Mouse (Mus musculus): ENCODE results near the gene Ipo4.

Gene Ipo4

DNA sequence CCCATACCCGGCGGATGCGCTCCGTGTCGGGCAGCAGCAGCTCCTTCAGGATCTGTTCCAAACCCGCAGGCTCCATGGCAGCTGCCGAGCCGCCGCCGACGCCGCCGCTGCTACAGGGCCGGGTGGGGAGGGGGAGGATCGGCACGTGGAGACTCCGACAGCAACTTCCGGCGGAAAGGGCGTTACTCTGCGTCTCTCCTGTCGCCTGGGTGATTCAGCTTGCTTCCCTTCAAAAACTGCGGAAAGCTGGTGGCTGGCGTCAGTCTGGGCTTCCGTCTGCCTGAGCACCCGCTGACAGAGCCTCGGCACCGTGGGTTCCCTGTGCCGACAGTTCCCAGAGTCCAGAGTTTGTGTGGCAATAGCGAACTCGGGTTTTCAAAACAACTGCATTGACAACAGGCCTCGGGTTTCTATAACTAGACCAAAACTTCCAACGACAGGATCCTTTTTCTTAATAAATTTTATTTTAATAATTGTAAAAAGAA, at the start of gene Ipo4:
TSS of gene Ipo4 (minus strand) at position 435 of the 485 bp plus-strand sequence.
- peak; percentile 82 for DNase-seq (ENCODE audit: low read depth, low spot score)

DNA sequence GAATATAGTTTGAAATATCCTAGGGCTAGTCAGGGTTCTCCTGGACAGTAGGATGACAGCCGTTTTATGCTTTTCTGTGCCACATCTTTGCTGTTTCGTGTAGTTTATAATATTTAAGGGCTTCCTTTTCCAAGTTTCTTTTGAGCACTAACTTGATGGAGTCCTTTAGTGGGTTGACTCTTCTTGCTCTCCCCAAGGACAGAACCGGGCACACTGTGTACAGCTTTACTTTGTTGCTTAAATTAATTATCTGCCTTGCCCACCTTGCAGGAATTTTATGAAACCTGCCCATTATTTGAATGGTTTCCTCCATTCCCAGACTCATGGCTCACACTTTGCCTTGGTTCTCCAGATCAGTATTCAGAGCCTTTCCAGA, 46.3 kb upstream of the Ipo4 start:
- no peak for DNase-seq (ENCODE audit: low read depth, low spot score)

GRCm38 (mm10) chr14:55681160-55682117, 45.7 kb upstream of the Ipo4 start, which contains the start of gene Tinf2:
Gene Tinf2, minus strand, starts transcription at chr14:55681820.
- DNase-seq (ENCODE audit: low read depth, low spot score), result peak; percentile 92

GRCm38 (mm10) chr14:55677615-55678014, 41.9 kb upstream of the Ipo4 start:
- no peak for DNase-seq (ENCODE audit: low read depth, low spot score)

- no peak for DNase-seq (ENCODE audit: low read depth, low spot score)
These were observed 36.9 kb upstream of the Ipo4 start for GRCm38 (mm10) chr14:55672741-55673060.

GRCm38 (mm10) chr14:55671833-55672740, 36.3 kb upstream of the Ipo4 start, which contains the start of the genes Gmpr2 and Nedd8:
Gene Gmpr2, plus strand, starts transcription at chr14:55671941.
Gene Nedd8, minus strand, starts transcription at chr14:55672124.
- peak; percentile 81 for DNase-seq (ENCODE audit: low read depth, low spot score)

- no peak for DNase-seq (ENCODE audit: low read depth, low spot score)
These were observed 35.7 kb upstream of the Ipo4 start for GRCm38 (mm10) chr14:55671486-55671832.

GRCm38 (mm10) chr14:55660636-55661035, 24.9 kb upstream of the Ipo4 start:
- no peak for DNase-seq (ENCODE audit: low read depth, low spot score)

DNA sequence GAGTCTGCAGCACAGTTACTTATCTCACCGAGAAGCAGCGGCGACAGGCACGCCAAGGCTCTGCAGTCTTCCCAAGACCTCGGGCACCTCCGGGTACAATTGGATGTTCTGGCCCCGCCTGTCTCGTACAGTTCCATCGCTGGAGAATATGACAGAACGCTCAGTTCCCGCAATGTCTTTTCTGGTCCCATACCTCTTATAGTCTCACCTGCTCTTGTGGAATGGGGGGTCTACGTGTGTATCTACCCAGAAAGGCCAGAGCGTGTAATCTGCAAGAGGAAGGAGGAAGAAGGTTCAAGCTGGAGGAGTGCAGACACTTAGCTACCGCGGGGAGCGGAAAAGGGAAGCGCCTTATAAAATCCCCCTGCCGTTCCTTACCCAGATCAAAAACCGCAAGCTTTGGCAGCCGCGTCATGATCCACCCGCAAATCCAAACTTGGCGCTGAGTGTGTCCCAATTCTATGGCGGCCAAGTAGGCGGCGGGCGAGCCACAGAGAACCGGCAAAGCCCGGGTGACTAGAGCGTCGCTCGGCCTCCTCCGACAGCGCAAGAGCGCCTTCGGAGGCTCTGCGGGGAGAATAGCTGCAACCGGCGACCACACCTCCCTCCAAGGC, 24.3 kb upstream of the Ipo4 start, which contains the start of gene Mdp1:
TSS of gene Mdp1 (minus strand) at position 549 of the 614 bp plus-strand sequence.
- DNase-seq (ENCODE audit: low read depth, low spot score), result peak; percentile 84

DNA sequence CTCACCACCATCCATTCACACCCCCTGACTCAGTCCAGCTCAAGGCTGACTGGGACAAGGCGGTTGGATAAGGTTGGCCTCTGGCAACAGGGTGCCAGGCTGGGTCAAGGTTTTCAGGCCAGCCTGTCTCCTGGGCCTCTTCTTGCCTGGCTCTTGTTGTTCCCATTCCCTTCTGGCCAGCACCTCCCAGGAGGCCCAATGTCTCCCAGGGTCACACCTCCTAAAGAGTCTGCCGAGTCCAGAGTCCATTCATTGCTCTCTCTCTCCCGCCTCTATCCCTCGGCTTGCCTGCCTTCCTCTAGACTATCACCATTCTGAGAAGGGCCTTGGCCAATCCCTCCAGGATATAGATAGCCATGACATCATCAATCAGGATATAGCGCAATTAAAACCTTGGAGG, 22.3 kb upstream of the Ipo4 start:
- no peak for DNase-seq (ENCODE audit: low read depth, low spot score)

DNA sequence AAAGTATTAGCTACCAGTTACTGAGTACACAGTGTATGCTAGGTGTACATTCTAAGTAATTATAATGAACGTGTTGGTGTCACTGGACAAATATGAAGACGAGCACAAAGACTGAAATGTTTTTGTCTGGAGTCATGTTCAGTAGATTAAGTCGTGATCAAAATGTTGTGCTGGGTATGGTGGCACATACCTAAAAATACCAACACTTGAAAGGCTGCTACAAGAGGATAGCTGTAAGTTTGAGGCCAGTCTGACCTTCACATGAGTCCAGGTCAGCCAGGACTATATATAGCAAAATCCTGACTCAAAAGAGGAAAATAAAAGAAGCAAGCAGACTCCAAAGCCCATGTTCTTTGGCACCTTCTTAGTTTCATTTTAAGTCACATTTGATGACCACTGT, 21.2 kb upstream of the Ipo4 start:
- DNase-seq (ENCODE audit: low read depth, low spot score), result no peak

DNA sequence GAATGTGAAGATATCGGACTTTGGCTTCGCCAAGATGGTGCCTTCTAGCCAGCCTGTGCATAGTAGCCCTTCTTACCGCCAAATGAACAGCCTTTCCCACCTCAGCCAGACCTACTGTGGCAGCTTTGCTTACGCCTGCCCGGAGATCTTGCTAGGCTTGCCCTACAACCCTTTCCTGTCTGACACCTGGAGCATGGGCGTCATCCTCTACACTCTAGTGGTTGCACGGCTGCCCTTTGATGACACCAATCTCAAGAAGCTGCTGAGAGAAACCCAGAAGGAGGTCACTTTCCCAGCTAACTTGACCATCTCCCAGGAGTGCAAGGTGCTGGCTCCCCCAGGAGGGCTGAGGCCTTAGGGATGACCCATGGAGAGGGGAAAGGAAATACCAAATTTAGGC, 15.8 kb upstream of the Ipo4 start:
- DNase-seq (ENCODE audit: low read depth, low spot score), result no peak

DNA sequence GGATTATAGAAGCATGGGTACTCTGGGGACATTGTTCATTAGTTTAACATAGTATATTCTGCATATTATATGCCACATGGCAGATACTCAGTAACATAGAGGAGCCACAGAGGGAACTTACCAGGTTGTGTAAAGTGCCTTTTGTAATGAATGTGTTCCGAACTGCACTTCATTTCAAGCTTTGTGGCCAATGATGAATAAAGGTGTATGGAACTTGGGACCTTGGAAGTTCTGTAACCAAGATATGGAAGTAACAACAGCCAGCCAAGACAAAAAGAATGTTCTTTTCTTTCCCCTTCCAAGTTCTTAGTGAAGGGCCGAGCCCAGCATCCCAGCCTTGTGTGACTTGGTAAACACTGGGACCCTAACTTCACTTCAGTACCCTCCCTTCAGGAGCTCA, 14.1 kb upstream of the Ipo4 start, which contains the start of gene Tssk4:
TSS of gene Tssk4 (plus strand) at position 301 of the 400 bp plus-strand sequence.
- DNase-seq (ENCODE audit: low read depth, low spot score), result no peak

DNA sequence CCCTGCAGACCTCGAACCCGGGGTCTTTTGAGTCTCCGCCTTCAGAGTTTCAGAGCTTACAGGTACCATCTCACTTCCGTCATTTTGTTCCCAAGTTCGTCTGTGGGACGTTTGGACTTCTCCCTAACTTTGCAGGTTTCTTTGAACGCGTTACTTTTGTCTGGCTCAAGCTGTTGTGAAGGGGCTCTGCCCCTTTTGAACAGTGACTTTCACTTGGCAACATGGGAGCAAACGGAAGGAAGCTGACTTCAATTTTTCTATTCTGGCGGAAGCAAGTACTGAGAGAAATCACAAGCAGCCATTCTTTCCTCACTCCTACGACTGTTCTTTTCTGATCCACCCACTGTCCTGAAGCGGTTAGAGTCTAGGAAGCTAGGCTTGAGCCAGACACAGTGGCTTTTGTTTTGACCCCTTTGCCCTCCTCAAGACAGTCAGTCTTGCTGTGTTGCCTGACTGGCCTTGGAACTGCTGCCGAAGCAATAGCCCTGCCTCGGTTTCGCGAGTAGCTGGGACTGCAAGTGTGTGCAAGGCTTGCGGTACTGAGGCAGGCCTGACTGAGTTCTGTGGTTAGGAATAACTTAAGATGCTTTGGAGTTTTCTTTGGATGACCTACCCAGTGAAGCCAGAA, 8.6 kb upstream of the Ipo4 start:
- no peak for DNase-seq (ENCODE audit: low read depth, low spot score)

DNA sequence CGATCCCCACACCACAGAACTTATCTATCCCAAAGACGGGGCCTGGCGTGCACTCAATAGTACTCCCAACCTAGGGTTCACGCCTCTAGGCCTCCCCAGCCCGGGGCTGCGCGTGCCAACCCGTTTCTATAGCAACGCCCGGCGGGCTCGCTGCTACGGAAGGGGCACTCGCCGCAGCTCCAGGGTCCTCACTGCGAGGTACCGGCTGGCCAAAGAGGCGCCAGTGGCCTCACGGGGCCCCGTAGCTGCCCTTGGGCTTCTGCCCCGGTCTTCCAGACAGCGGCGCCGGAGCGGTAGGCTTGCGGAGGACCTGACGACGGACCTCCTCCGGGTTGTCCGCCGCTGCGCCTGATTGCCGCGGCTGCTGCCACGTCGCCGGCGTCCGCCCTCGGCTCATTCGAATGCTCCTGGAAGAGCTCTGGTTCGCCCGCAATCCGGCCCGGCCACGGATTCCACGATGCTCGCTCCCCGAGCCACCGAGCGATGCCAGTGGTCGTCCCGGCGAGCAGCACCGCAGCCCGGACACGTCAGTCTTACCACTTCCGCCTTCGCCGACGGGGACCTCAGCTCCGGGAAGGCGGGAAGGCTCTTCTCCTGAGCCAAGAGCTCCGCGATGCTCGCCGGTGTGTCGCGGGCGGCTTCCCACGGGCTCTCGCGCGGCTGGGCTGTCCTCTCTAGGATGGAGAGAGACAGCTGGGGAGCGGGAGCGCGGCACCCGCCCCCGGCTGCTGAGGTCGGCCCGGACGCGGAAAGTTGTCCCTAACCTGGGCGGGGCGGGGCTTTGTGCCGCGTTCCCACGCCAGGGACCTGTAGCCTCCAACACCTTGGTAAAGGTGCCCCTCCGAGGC, 7.5 kb upstream of the Ipo4 start, which contains the start of gene Tm9sf1:
TSS of gene Tm9sf1 (minus strand) at position 747 of the 848 bp plus-strand sequence.
- peak; percentile 68 for DNase-seq (ENCODE audit: low read depth, low spot score)

- DNase-seq (ENCODE audit: low read depth, low spot score), result no peak
These were observed 6.9 kb upstream of the Ipo4 start for GRCm38 (mm10) chr14:55642679-55643059.

DNA sequence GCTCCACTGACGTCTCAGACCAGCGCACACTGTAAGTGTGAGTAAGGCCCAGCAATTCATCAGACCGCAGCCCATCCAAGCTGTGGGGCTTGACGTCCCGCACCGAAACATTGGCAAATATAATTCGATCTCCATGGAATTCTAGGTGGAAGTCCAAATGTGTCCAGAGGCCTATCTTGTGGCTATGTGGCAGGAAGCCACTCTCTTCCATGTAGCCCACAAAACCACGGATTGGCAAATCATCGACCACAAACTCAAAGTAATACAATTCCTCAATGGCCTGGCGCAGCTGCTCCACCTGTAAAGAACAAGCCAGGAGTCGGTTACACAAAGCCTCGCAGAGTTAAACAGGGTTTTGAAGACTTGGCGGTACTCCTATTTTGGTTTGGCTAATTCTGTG, 5.5 kb upstream of the Ipo4 start:
- no peak for DNase-seq (ENCODE audit: low read depth, low spot score)

GRCm38 (mm10) chr14:55640816-55641215, 5.1 kb upstream of the Ipo4 start:
- DNase-seq (ENCODE audit: low read depth, low spot score), result no peak

DNA sequence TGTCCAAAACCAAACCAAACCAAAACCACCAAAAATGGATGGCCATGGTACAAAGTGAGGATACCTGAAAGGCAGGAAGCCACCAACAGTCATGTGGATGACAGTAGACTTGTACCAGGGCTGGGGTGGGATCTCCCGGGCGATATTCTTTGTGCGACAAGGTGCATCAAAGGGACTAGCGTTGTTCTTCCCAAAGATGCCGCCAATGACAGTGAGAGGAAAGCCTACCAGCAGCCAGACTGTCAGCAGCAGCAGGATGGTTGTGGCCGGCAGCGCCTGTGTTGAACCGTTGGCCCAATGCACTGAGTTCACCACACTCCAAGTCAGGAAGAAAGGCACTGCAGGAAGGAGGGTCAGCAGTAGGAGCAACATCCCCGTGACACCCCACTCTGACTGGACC, 2.0 kb upstream of the Ipo4 start, which contains the start of gene Gm49378:
TSS of gene Gm49378 (minus strand) at position 101 of the 400 bp plus-strand sequence.
- DNase-seq (ENCODE audit: low read depth, low spot score), result no peak
